Mouse (Mus musculus): ENCODE results near the gene Sub1.

Sub1 gene

DNA sequence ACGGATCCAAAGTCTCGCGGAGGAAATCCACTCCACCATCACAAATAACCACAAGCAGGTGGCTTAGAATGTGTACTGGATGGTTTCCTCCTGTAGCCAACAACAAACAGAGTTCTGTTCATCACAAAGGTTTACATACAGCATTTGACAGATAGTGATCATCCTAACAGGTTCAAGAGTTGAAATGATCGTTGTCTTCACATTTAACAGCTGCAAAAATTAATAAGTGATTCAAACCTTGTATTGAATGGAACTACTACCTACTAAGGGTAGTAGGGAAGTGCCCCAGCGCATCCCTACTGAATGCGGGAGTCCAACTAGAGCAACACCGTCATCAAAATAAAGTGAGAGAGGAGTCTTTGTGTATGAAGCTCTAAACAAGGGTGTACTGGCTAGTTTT, at the start of gene Sub1:
Sub1 (minus strand) TSS at position 101 of the 400 bp plus-strand sequence.
- no peak for DNase-seq

DNA sequence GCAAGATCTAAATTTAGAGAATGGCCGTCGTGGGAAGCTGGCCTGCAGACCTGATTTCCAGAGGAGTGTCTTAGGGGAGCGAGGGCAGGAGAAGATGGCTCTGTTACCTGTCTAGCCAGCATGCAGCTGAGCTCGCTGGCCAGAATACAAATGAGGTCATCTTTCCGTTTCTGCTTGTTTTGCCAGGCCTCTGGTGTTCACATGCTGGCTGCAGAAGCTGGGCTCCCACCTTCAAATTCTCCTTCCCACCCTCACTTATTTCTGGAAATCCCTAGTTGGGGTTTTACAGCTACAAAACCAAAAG, 43.6 kb upstream of the Sub1 start:
- no peak for DNase-seq

DNA sequence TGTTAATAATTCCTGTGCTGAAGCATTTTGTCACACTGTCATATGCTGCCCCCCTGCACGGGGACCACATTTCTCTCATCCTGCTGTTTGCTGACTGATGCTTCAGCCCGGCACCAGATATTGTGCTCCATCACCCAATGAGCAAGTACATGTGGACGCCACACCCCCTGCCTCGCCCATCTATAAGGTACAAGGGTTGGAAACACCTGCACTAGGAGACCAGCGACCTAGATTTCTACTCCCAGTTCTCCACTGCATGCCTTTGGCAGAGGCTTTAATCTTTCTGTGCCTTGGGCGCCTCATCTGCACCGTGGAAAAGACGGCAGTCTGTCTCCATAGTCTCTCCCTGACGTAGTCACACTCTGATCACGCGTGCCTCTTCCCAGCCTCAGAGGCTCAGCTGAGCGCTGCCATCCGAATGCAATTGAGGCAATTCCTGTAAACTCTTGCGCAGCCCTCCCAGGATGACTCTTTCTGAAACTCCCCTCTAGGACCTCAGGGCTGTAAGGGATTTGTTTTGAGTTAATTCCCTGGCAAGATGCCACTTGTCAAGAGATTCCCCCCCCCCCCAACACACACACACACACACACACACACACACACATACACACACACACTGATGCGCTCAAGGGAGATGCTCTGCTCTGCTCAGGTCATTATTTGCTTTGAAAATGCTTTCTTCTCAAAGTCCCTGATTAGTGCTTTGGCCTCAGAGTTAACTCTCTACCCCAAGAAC, 43.1 kb upstream of the Sub1 start:
- DNase-seq = peak; percentile 39

DNA sequence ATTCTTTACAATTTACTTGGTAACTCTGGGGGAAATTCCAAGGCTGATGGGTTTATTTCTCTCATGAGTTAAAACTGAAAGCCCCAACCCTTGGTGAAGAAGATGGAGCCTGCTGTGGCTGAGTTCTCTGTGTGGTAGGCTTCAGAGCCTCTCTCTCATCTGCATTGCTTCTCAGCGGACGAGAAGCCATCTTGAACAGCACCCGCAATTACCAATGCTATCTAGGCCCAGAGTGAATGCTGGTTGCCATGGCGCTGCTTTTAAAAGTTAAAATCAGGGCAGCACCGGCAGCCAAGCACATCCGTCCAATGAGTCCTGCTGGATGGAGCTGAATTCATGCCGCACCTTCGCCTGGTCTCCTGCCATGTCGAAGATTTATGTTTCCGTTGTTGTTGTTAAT, 42.5 kb upstream of the Sub1 start:
- no peak for DNase-seq

DNA sequence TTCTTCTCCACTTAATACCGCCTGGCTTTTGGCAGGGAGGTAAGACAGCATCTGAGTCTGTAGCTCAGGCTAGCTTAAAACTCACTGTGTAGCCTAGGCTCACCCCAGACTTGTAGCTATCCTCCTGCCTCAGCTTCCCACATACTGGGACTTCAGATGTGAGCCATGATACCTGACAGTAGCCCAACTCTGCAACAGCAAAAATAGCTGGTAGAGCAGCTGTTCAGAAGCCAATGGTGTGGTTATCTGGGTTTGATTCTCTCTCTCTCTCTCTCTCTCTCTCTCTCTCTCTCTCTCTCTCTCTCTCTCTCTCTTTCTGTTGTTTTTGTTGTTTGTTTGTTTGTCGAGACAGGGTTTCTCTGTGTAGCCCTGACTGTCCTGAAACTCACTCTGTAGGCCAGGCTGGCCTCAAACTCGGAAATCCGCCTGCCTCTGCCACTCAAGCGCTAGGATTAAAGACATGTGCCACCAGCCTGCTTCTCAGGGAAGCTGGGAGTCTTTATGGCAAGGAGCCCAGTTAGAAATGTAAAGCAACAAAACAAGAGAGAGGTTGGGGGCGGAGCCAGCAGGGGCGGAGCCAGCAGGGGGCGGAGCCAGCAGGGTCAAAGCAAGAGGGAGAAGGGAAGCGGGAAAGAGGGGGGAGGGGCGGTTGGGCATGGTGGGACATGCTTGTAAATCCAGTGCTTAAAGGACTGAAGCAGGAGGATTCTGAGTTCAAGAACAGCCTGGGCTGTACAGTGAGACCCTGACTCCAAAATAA, 41.3 kb upstream of the Sub1 start:
- DNase-seq = peak; percentile 41

DNA sequence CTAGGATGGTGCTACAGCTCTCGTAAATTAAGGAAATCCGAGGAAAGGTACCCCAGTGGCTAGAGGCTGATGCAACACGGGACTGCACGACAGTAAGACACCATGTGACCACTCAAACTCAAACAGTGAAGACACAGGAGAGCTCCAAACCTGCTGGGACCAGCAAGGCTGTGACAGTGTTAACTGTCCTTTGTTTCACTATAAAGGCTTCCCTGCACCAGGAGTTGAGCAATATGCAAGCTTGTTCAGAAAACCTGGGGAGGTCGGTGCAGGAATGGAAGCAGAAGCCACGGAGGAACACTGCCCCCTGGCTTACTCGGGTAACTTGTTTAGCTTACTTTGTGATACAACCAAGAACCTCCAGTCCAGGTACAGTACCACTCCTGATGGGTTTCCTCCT, 40.4 kb upstream of the Sub1 start:
- DNase-seq = peak; percentile 64

DNA sequence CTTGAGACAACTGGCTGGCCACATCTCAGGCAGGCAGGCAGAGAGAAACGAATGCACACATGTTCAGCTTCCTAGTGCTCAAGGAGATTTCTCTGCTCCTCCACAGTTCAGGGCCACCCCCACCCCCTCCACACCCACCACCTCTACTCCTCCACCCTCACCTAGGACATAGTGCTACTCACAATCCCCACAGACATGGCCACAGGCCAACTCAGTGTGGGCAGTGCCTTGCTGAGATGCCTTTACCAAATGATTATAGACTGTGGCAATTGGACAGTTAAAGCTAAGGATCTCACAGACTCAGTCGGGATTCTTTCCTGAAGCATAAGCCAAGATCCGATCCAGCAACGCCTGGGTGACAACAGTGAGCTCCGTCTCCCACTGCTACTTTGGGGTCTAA, 39.9 kb upstream of the Sub1 start:
- no peak for DNase-seq

DNA sequence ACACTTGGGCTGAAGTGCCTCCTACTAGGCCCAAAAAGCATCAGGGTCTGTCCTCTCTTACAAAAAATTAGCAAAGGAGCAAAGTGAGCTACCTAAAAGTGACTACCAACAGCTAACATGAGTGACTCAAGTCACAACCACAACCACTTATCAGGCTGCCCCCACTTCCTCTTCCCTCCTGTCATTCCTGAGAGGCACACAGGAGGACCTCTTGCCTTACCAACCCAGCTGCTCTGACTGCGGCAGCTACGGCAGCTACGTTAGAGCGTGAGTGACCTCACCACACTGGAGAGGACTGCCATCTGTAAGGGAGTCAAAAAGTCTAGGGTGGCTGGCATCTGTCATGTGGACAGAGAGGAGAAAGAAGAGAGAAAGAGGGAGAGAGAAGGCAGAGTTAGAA, 37.5 kb upstream of the Sub1 start:
- DNase-seq = no peak

DNA sequence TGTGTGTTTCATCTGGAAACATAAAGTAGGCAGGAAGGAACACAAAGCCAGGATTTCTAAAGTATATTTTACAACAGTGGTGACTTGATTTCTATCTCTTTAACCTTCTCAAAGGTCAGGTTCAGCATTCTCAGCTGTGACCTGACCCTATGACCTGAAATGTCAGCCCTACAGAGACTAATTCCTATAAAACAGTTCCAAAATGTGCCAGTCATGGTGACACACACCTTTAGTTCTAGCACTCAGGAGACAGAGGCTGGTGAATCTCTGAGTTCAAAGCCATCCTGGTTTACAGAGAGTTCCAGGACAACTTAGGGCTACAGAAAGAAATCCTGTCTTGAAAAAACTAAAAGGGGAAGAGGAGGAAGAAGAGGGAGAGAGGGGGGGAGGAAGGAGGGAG, 36.4 kb upstream of the Sub1 start:
- DNase-seq = no peak

DNA sequence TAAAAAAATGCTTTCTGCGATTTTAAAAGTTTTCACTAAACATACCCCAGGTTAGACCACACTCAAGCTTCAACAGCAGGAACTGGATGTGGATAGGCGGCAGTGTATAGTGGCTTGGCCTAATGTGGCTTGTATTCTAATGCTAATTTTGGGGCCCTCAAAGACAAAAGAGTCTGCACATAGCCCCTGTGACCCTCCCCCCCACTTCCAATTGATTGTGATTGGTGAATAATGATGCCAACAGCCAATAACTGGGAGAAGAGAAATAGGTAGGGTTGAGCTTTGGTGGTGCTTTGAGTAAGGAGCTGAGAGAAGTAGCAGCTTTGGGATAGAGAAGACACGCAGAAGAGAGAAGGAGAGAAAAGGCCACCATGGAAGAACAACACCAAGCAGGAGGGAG, 35.7 kb upstream of the Sub1 start:
- DNase-seq = no peak

DNA sequence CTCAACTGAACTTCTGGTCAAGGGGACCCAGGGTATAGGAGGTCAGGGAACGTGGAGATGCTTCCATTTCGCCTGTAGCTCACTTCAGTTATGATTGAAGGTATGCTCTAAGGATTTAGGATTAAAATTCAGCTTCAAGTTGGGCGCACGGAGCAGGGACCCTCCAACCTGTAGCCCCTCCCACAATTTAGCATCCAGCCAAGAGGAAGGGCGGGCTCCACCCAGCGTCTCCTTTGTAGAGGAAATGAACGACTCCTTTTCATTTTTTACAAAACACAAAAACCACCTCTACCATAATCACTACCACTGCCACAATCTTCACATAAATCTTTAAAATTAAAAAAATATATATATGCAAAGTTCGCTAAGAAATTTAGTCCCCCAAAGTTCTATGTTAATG, 35.1 kb upstream of the Sub1 start:
- no peak for DNase-seq

DNA sequence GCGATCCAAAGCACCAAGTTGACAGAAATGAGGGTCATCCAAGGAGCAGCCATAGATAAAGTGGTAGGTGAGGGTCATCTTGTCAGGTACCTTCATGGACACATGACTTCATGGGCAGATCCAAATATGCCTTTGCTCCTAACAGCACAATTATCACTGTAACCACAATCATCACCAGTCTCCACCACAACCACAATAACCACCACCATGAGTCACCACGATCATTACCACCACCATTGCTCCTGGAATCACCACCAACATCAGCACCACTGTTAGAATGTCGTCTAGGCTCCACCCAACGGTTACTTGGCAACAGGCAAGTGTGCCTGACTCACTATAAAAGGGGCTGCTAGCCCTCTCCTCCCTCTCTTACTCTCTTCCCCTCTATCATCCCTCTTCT, 33.4 kb upstream of the Sub1 start:
- DNase-seq = no peak

DNA sequence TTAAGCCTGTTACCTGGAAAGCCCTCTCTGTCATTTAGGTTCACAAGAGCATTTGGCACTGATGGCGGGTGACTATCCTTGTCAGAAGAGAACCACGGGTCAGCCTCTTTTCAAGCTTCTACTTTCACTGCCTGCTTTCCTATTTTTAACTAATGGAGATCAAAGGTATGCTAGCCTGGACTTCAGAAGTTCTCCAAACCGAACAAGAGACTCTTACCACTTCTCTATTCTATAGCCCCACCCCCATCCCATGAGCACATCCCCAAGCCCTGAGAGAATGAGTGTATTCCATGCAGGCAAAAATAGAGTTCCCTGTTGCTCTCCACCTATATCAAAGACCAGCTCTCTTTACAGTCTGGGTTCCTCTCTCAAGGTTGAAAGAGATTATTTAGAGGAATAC, 31.0 kb upstream of the Sub1 start:
- no peak for DNase-seq

DNA sequence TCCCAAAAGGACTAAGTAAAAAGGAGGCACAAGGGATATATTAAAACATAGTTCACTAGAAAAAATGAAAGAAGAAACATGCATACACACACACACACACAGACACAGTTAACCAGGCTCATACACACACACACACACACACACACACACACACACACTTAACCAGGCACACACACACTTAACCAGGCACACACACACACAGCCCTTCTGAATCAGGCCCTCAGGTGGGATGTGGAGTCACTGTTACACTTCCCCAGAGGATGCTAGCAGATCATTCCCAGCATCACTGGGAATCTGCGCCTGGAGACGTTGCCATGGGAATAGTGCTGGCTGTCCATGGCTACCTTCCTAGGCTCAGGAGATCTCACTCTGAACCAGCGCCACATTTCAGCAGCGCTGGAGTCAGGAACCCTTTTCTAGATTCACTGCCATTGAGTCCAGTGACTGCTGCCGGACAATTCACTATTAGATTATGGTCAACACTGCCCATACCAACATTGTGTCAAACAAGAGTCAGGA, 30.2 kb upstream of the Sub1 start:
- DNase-seq = no peak

DNA sequence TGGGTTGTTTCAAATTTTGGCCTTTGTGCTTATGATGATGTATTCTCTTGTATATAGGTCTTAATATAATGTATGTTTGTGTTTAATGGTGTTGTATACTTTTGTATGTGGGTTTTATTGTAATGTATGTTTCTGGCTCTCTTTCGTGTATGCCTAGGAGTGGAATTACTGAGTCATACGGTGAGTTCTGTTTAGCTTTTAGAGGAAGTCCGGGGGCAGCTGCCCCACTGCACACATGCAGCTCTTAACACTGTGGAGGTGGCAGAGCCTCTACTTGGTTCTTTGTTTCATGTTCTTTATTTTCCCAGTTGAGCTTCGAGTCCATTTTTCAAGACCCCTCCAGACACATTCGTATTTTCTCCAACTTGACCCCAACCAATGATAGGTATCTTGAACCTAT, 29.2 kb upstream of the Sub1 start:
- no peak for DNase-seq

DNA sequence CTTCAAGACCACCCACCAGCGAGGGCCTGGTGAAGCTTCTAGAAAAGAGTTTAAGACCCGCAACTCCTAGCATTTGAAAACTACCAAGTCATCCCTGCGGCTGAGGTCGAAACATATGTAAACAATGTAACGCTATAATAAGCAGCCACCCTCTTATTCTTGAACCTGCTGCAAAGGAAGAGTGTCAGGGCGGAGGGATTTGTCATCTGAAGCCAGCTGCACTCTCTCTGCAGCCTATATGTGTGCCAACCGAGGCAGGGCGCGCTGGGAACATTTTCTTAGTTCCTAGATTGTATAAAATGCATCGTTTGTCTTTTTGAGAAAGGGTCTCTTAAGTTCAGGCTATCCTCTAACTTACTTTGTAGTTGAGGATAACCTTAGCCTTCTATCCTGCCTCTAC, 28.6 kb upstream of the Sub1 start:
- DNase-seq = no peak

DNA sequence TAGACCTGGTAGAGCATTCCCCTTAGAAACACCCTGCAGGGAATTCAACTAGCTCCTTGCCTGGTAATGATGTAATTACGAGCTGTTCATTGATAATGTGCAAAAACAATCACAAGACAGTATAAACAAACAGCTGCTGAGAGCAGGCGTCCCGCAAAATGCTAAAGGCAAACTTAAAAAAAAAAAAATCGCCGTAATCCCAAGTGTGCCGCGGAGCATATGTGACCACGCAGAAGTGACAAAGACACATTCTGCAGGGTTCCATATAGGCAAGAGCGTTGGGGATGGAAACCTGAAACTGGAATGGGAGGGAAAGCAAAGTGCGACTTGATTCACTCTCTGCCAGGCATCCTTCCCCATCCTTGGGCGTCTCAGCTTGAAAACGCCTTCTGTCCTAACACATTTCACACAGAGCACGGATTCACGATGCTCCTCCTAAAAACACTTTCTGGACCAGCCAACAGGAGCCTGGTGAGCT, 28.0 kb upstream of the Sub1 start:
- no peak for DNase-seq

DNA sequence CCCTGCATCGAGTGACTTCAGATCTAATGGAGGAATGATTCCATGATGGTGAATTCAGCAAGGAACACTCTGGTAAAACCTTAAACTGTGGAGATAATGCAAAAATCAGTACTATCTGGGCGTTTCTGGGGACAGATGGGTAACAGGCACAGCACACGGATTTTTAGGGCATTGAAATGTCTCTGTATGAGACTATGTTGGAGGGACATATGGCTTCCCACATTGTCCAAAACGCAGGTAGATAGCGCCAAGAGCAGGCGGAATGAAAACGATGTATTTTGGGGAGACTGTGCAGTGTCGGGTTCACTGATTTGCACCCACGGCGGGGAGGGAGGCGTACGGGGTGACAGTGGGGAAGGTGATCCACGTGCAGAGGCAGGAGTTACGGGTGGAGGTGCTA, 22.7 kb upstream of the Sub1 start:
- no peak for DNase-seq

DNA sequence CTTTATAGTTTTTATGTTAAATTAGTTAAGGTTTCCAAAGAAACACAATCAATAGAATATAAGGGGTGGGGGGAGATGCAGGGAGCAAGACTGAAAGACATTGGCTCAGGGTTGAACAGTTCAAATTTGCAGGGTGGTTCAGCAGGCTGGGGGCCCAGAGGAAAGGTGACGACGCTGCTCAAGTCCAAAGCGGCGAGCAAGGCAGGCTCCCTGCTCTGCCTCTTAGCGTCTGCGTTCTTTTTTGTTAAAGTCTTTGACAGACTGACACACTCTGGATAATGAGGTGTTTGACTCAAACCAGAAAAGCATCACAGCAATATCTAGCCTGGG, 21.6 kb upstream of the Sub1 start:
- DNase-seq = no peak

DNA sequence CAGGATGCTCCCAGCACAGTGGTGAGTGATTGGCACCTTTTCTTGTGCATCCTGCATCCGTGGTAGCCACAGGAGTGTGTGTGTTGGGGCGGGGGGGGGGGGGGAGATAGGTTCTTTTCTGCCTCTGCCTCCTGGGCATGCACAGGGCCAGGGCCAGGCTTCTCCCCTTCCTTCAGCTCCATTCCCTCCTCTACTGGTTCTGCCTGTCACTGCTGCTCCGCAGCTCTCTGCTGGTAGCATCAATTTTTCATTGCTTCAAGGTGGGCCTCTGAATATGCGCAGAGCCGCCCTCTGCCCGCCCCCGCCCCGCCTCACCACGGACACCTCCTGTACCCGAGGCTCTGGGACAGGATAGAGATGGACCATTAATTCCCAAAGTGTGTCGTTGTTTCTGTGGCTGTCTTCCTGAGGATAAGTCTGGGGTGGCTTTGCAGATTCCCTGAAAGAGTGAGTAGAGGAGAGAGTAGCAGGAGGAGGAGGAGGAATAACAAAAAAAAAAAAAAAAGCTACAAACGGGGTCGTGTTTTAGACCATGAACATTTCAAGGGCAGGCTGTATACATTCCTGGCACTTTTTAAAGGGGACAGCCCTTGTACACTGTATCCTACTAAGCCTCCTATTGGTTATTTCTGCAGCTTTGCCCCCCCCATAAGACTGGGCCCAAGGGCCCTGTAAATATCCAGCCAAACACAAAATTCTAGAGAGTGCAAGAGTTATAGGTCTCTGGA, 21.1 kb upstream of the Sub1 start:
- no peak for DNase-seq

DNA sequence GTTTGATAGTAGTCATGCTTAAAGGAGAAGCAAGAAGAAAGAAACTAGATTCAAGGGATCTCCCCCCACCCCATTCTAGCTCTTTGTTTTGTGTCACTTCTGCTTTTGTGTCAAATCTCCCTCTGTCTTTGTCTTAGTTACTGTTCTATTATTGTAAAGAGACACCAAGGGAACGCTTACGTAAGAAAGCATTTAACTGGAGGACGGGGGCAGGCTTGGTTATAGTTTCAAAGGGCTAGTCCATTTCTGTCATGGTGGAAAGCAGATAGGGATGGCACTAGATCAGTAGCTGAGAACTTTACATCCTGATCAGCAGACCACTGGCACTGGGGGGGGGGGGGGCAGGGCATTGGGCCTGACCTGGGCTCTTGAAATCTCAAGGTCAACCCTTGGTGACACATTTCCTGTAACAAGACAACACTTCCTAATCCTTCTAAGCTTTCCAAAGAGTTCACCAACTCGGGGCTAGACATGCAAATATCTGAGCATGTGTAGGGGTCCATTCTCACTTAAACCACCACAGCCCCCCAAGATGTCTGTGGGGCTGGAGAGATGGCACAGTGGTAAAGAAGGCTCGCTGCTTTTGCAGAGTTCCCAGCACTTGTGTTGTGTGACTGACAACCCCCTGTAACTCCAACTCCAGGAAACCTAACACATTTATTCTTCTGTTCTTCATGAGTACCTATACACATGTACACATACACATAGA, 17.6 kb upstream of the Sub1 start:
- DNase-seq = no peak

DNA sequence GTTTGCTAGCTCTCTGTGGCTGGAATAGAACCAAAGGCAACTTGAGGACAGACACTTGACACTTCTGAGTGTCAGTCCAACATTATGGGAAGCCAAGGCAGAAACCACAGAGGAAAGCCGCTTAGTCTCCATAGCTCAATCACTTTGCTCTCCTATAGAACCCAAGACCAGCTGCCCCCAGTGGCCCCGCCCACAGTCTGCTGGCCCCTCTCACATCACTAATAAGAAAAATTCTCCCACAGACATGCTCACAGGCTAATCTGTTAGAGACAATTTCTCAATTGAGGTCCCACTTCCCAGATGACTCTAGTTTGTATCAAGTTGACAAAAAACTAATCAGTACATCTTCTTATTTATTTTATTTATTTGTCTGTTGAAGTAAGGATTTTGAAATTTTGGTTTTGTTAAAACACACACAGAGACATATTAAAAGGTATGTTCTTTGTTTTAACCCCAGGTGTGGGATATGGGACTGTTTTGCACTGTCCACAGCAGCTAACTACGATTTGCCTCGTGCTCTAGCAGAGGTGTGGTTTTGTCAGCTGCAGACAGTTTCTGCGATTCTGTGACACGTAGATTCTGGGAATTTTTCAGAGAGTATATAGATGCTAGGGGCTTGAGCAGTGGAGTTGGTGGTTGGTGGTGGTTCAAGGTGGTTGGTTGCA, 16.9 kb upstream of the Sub1 start:
- DNase-seq = no peak

DNA sequence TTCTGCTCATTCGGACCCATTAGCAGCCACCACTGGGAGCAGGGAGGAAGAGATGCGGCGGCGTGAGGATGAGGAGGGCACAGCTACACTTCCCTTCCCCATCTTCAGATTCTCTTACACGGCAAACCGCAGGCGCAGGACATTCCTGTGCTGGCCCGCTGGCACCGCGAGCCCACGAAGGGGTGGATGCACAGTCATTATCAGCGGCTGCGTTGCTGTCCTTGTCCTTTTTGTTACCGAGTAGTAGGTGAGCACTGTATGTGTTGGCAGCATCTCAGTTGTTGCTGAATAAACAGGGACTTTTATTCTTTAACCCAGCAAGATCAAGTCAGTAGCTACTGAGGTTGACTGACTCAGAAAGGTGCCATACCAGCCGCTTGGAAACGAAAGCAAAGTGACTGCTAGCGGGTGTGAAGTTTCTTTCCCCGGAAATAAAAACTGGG, 13.8 kb upstream of the Sub1 start:
- peak; percentile 60 for DNase-seq
